Mouse (Mus musculus) kidney, adult 9 months (tissue): ENCODE measurements around the gene Pnkd.
"Not testable (repeated sequence)": the region's sequence is repeated elsewhere in the genome, so short reads cannot be mapped to it uniquely, and the experiment has no call there.

Experiments used
- DNase-seq: peaks from one replicate; pipeline ENCODE4 v3.0.0; 2022

Pnkd gene

GRCm38 (mm10) chr1:74332241-74332763, 47.6 kb downstream of the Pnkd start:
- DNase-seq, result peak; percentile 99

DNA sequence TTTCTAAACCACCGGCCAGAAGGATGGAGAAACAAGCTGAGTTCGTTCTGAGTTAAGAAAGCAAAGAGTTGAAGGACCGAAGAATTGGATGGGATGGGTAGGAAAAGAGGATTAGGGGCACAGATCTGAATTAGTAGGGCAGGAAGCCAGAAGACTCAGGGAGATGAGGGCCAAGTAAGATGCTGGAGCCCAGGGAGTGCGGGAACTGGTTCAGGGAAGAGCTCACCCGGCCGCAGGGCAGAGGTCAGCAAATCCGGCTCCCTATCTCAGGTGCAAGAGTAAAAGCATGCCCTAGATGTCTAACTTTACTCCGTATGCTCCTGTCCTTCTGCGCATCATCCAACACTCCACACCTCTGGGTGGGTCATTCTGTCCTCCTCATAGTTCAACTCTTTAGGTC, 48.2 kb downstream of the Pnkd start:
- peak; percentile 45 for DNase-seq

- no peak for DNase-seq
Observed at GRCm38 (mm10) chr1:74334607-74335006, 49.9 kb downstream of the Pnkd start.

DNA sequence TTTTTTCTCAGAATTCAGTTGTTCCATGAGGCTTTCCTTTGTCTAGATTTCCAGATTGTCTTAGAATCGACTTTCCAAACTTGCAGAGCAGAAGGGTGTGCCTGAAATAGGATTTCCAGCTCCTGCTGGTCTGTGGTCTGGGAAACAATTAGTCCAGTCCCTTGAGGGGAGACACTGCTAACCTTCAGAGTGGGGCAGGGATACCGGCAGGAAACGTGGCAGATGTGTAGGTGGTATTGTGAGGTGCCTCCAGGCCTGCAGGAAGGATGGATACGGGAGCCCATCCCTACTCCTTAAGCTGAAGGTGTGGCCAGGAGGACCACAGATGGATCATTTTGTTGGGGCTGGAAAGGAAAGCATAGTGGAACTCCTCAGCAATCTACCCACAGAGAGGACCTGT, 50.3 kb downstream of the Pnkd start:
- DNase-seq, result no peak

- DNase-seq, result peak; percentile 70
Observed at GRCm38 (mm10) chr1:74335436-74336170, 50.9 kb downstream of the Pnkd start.

DNA sequence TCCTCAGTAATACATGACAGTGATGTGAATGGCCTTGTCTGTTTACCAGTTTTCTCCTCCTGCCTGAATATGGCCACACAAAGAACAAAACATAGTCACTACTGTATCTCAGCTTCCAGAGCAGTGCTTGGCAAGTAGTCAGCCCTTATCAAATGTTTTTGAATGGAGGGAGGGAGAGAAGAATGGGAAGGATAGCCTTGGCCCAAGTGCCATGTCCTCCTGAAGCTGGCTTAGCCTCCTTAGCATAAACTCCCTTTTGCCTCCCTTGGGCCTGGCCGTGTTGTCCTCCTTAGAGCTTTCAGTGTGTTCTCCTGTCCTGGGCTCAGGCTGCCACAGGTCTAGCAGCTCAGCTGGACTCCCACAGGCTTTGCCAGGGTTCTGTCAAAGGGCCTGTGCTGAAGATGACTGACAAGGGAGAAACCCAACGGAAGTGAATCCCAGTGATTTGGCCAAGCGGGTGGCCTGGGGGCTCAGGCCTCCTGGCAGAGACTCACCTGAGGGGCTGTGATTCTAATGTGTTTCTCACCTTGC, 52.6 kb downstream of the Pnkd start:
- DNase-seq, result no peak

DNA sequence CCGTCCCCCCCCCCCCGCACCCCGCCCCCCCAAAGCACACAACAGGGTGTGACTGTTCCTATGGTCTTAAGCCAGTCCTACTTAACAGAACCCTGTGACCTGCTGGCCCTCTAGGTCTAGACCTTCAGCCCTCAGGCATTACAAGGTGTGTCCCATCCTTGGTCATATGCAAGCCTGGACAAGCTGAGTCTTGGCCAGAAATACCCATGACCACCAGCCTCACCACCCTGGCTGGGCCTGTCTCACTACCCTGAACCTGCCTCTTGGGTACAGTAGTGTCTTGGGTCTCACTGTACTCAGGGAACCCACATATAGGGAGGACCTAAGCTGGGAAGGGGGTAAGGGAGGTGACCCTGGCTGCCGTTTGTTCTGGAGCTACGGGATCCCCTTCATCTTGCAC, 53.3 kb downstream of the Pnkd start:
- no peak for DNase-seq

DNA sequence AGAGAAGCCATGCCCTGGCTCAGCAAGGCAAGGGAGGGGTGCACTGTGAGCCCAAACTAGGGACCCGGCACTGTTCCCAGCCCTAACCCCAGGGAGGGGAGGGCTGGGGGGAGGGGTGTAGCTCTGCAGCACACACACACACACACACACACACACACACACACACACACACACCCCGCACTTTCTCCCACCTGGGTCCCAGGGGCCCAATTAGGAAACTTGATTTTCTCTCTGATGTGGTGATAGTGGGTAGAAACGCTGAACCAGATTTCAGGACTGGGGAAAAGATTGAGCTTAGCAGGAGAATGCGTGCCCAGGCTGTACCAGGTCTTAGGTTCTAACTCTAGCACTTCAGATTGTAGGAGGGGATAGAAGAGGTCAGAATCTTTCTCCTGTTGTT, 53.9 kb downstream of the Pnkd start:
- DNase-seq, result no peak

- DNase-seq, result no peak
Observed at GRCm38 (mm10) chr1:74339917-74340316, 55.2 kb downstream of the Pnkd start.

DNA sequence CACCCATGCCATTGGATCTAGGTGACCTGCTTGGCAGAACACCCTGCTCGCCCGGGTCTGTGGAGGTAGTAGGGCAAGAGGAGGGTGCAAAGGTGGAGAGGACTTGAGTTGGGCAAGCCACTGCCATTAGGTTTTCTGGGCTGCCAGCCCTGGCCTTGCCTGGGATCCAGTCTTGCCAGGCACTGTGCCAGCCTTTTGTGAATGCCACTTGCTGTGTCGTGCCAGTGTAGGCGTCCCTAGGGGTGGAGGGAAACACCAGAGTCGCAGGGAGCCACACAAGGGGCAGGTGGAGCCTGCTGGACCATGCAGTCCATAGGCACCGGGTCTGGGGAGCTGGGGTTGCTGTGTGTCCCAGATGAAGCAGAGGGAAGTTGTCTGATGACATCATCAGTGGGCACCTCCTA, 55.6 kb downstream of the Pnkd start:
- peak; percentile 87 for DNase-seq

- not testable (repeated sequence) for DNase-seq
Observed at GRCm38 (mm10) chr1:74340992-74341391, 56.3 kb downstream of the Pnkd start.

DNA sequence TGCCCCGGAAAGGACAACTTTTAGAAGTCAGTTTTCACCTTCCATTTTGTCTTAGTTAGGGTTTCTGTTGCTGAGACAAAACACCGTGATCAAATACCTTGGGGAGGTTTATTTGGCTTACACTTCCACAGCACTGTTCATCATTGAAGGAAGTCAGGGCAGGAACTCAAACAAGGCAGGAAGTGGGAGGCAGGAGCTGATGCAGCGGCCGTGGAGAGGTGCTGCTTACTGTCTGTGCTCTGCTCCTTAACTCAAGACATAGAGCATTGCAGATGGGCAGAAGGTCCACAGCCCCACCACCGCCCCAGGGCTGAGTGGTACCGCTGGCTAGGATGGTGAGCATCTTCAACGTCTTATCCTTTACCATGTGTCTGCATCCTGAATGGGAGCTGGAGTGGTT, 57.2 kb downstream of the Pnkd start:
- DNase-seq, result no peak

GRCm38 (mm10) chr1:74342308-74342707, 57.6 kb downstream of the Pnkd start:
- peak; percentile 41 for DNase-seq

DNA sequence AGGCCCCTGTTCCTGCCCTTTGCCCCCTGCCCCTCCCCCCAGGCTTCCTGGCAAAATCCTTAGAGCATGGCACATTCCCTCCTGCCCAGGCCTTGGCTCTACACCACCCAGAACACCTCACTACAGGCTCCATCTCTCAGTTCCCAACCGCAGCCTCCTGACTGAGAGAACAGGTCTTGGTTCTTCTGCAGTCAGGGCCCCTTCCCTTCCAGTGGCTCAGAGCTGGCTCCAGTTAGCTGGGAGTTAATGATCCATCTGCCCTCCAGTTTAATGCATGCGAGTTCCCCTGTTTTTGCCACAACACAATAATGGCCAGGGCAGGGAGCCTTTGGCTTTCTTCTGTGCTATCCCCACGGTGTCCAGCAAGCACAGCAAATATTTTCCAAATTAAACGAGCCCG, 58.4 kb downstream of the Pnkd start:
- peak; percentile 80 for DNase-seq

- DNase-seq, result no peak
Observed at GRCm38 (mm10) chr1:74344163-74344916, 59.6 kb downstream of the Pnkd start.

- DNase-seq, result no peak
Observed at GRCm38 (mm10) chr1:74351185-74351769, 66.5 kb downstream of the Pnkd start.

DNA sequence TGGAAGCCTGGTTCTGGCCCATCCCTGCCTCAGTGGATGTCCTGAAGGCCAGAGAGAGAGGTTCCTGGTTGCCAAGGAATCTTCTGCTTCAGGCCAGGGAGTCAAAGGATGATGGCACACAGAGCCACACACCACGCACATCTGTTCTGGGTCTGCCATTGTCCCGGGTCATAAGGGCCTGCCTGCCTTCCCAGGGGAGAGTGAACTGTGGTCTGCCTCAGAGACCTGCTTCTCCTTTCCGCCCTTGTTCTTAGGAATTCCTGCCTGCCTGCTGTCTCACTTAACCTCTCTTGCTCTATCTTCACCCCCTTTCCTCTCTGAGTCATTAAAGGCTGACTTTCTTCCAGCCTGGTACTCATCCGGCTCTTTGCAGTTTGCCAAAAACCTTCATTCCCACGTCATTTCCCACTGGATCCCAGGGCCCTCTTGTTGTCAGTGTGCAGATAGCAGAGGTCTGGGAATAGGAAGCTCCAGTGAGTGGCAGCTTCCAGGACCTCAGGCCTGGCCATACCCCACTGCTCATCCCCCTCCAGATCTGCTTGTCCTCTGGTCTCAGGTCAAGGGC, 67.9 kb downstream of the Pnkd start:
- DNase-seq, result no peak

DNA sequence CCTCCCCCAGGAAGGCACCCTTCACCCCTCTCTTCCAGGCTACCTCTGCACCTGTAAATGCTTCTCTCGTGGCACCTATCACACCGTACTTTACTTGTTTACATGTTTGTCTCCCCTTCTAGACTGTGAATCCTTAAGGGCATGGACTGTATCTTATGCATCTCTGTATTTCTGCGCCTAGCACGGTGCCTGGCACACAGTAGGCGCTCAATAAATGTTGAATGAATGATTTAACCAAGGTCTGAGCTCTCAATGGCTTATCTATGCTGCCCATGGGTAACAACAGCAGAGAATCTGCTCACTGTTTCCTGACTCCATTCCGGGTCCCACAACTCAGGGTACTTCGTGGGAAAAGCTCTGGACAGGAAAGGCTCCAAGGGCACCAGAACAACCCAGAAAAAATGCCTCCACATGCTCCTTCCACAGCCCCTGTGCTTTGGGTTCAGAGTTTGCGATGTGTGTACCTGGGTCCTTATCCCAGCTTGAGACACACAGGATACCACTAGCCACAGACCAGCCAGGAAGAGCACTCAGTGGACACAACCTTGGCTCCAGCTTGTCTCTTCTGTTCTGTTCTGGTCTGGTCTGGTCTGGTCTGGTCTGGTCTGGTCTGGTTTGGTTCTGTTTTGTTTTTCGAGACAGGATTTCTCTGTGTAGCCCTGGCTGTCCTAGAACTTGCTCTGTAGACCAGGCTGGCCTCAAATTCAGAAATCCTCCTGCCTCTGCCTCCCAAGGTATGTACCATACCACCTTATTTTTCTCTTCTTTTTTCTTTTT, 68.9 kb downstream of the Pnkd start:
- no peak for DNase-seq

DNA sequence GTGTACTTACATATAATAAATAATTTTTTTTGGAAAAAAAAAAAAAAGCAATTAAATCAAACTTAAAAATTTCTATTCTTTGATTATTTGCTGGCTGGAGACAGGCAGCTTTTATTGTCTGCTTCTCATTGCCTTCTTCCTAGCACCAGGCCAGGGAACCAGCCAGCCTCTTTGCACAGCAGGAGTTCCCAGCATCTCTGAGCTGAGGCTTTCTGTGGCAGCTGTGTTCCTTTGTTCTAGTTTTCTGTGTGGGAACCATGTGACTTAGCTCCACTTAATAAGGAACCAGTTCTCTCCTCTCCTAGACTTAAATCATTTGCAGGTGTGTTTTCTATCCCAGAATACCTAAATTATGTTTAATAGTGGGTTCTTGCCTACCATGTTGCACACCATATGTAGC, 72.8 kb downstream of the Pnkd start:
- no peak for DNase-seq

GRCm38 (mm10) chr1:74359952-74360517, 75.3 kb downstream of the Pnkd start:
- DNase-seq, result no peak

- peak; percentile 90 for DNase-seq
Observed at GRCm38 (mm10) chr1:74361812-74362211, 77.1 kb downstream of the Pnkd start, which contains the start of gene Catip. Gene Catip, plus strand, starts transcription at chr1:74362108.
